17 mouse cellular contexts compared by ENCODE assay signal in the genomic region with DNA sequence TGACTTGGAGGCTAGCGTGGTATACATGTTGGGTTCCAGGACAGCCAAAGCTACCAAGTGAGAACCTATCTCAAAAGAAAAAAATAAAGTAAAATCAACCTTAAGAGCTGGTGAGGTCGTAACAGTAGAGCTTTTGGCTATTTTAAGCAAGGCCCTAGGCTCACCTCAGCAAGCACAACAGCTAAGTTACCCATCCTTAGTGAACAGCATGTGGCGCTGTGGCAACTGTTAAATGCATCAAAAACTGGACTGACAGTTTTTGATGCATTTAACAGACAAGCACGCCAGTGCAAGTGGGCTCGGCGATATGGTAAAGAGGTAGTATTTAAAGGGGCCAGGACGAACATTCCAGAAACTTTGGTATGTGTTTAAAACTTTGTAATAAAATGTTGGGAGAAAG. TPM values are rescaled to one million over a fixed set of nuclear protein-coding genes. Genes with fewer than 3 reads are reported as not detected.
DNase-seq lines count a peak whose midpoint lies in the region; ATAC-seq and TF ChIP-seq lines count a peak whose summit lies in the region.
"Had no signal": no experiment of that assay in that cellular context is flagged by ENCODE, and none has a peak within 500 bp of the region (broad histone marks: within the 10 kb centered on the region; RNA-seq: fewer than 3 reads in every experiment).

No protein-coding gene starts in this region.

- H3K27ac ChIP-seq in gastrocnemius, adult 2 months: peak overlapping the region; percentile 74
- H3K27ac ChIP-seq in liver, adult 2 months (replicated peaks; ENCODE audit: insufficient read depth, low read depth, low read length): 0 out of 2 replicates have a peak overlapping the region, but pooled peaks have one; percentile 1
- no peak overlapping the region for H3K27ac ChIP-seq in liver, embryonic 11.5 days (ENCODE audit: low read depth, low read length)
- H3K27ac ChIP-seq in limb, embryonic 13.5 days: peak overlapping the region; percentile 56; the same call in 1 of the 2 replicates
- H3K27ac ChIP-seq: forebrain, embryonic 12.5 days; hindbrain, embryonic 10.5 days; midbrain, embryonic 15.5 days had no signal

- intact Hi-C loops in gastrocnemius, adult 2 months (cut with DNase I): no loop called here
- intact Hi-C loops in left cerebral cortex, postnatal 10 days (cut with DNase I): no loop called here

- H3K9me3 ChIP-seq in liver, embryonic 11.5 days (ENCODE audit: control insufficient read depth, low read length): no peaks in the 10 kb centered on the region
- no peaks in the 10 kb centered on the region for H3K9me3 ChIP-seq in limb, embryonic 13.5 days
- H3K9me3 ChIP-seq: forebrain, embryonic 12.5 days; heart, embryonic 12.5 days; hindbrain, embryonic 10.5 days; midbrain, embryonic 15.5 days had no signal

- peak overlapping the region; percentile 7; the same call in 1 of the 2 replicates for H3K4me3 ChIP-seq in gastrocnemius, adult 2 months
- H3K4me3 ChIP-seq in liver, adult 2 months (ENCODE audit: insufficient read depth, low read depth, low read length): no peak overlapping the region
- H3K4me3 ChIP-seq in liver, embryonic 11.5 days (ENCODE audit: low read depth, low read length): no peak overlapping the region
- H3K4me3 ChIP-seq in limb, embryonic 13.5 days: no peak overlapping the region
- H3K4me3 ChIP-seq: forebrain, embryonic 12.5 days; heart, embryonic 12.5 days; hindbrain, embryonic 10.5 days; midbrain, embryonic 15.5 days had no signal

- H3K27me3 ChIP-seq in liver, adult 2 months (ENCODE audit: control insufficient read depth, insufficient read depth, low read length): no peaks in the 10 kb centered on the region
- H3K27me3 ChIP-seq in liver, embryonic 11.5 days (replicated peaks; ENCODE audit: control insufficient read depth, insufficient read depth, low read length): no peaks in the 10 kb centered on the region
- no peaks in the 10 kb centered on the region for H3K27me3 ChIP-seq in limb, embryonic 13.5 days
- H3K27me3 ChIP-seq: forebrain, embryonic 12.5 days; heart, embryonic 12.5 days; midbrain, embryonic 15.5 days had no signal

- peaks cover 56% of the 10 kb centered on the region for H3K79me2 ChIP-seq in liver, adult 2 months (ENCODE audit: control insufficient read depth, insufficient read depth, low read length)

- H3K4me1 ChIP-seq in liver, adult 2 months (ENCODE audit: control insufficient read depth, insufficient read depth, low read length): peaks cover 30% of the 10 kb centered on the region
- peaks cover 33% of the 10 kb centered on the region for H3K4me1 ChIP-seq in liver, embryonic 11.5 days (replicated peaks; ENCODE audit: control insufficient read depth, insufficient read depth, low read length)
- H3K4me1 ChIP-seq in limb, embryonic 13.5 days: peaks cover 59% of the 10 kb centered on the region

- no peak overlapping the region for H3K4me2 ChIP-seq in liver, embryonic 11.5 days
- H3K4me2 ChIP-seq in limb, embryonic 13.5 days (replicated peaks): peak overlapping the region; percentile 41
- H3K4me2 ChIP-seq: forebrain, embryonic 12.5 days; heart, embryonic 12.5 days; midbrain, embryonic 15.5 days had no signal

- peak; percentile 44 for TF ChIP-seq CTCF in gastrocnemius, adult 2 months (IDR thresholded peaks at IDR 0.05)
- TF ChIP-seq CTCF in liver, adult 2 months (IDR thresholded peaks at IDR 0.05; ENCODE audit: low read depth, low read length): no peak

- no peak for DNase-seq in gastrocnemius, adult 2 months
- DNase-seq in gastrocnemius, adult 8-10 months (ENCODE audit: low spot score in 2 of 2): no peak
- no peak for DNase-seq in liver, adult 2 months (ENCODE audit: extremely low read depth, low read depth, low spot score)
- no peak for DNase-seq in liver, embryonic 11.5 days (ENCODE audit: low spot score)
- no peak for DNase-seq in left cerebral cortex, postnatal 10 days (ENCODE audit: extremely low spot score in 1 of 2, low spot score in 2 of 2)
- DNase-seq in gastrocnemius, postnatal 25 days: no peak
- DNase-seq: adrenal gland, postnatal 25 days; cerebellum, adult 8-10 months; layer of hippocampus, postnatal 36 days; retina, postnatal 1 day had no signal

- no peak overlapping the region for H3K9ac ChIP-seq in liver, adult 2 months (ENCODE audit: low read depth, low read length)
- H3K9ac ChIP-seq in liver, embryonic 11.5 days (ENCODE audit: low read depth, low read length): no peak overlapping the region
- no peak overlapping the region for H3K9ac ChIP-seq in limb, embryonic 13.5 days
- H3K9ac ChIP-seq: forebrain, embryonic 12.5 days; heart, embryonic 12.5 days; midbrain, embryonic 15.5 days had no signal

- no peak for ATAC-seq in liver, embryonic 11.5 days (replicated peaks; ENCODE audit: low FRiP score)
- ATAC-seq in limb, embryonic 13.5 days (ENCODE audit: low FRiP score, low read depth): peak; percentile 24; the same call in 1 of the 2 replicates
- 0 out of 2 replicates have a peak, but pooled peaks have one; percentile 15 for ATAC-seq in megakaryocyte-erythroid progenitor cell, adult 5-6 weeks (replicated peaks; ENCODE audit: low FRiP score, low TSS enrichment, poor library complexity, severe bottlenecking)
- ATAC-seq: activated CD4-positive, CD25-positive, alpha-beta regulatory T cell, adult 4 months; midbrain, embryonic 15.5 days had no signal

- WGBS in liver, adult 2 months: 71% methylated on average over 7 of the region's 7 CpGs
- WGBS in liver, embryonic 11.5 days: 77% methylated on average over 7 of the region's 7 CpGs
- 42% methylated on average over 7 of the region's 7 CpGs for WGBS in limb, embryonic 13.5 days

- TF ChIP-seq POLR2A in liver, adult 2 months (IDR thresholded peaks at IDR 0.05; ENCODE audit: extremely low read depth, insufficient read depth, low read length): no peak

- no peaks in the 10 kb centered on the region for H3K36me3 ChIP-seq in liver, adult 2 months (ENCODE audit: control insufficient read depth, insufficient read depth, low read length)
- no peaks in the 10 kb centered on the region for H3K36me3 ChIP-seq in liver, embryonic 11.5 days (ENCODE audit: control insufficient read depth, insufficient read depth, low read length)
- no peaks in the 10 kb centered on the region; the same call in 1 of the 2 replicates for H3K36me3 ChIP-seq in limb, embryonic 13.5 days
- H3K36me3 ChIP-seq: forebrain, embryonic 12.5 days; heart, embryonic 12.5 days; hindbrain, embryonic 10.5 days; midbrain, embryonic 15.5 days had no signal

RNA-seq across cellular contexts. Expression of a gene that starts 5.2 kb away (rescaled TPM):
- total RNA-seq in gastrocnemius, adult 2 months (2021): 10 to 100 TPM; 35.3 to 37.0 TPM
- total RNA-seq in gastrocnemius, adult 8-10 months (2022): 10 to 100 TPM; 33.3 to 37.3 (median 35.2) TPM
- total RNA-seq in liver, adult 2 months (2014; rRNA removed): 25.1 and 38.6 TPM in 2 replicates
- polyA plus RNA-seq in liver, adult 2 months (2012; rRNA removed): 23.8 and 25.9 TPM in 2 replicates
- 57.1 and 59.5 TPM in 2 replicates for polyA plus RNA-seq in liver, embryonic 11.5 days (2014; fragmentation: Nextera tagmentation; extraction: Ambion mirVana)
- polyA plus RNA-seq in limb, embryonic 13.5 days (2015; fragmentation: Nextera tagmentation; extraction: Ambion mirVana): 108 and 114 TPM in 2 replicates
- 51.3 and 62.6 TPM in 2 replicates for total RNA-seq in megakaryocyte-erythroid progenitor cell, adult 5-6 weeks (2014; fragmentation: Nextera tagmentation)
- 42.5 and 48.4 TPM in 2 replicates for total RNA-seq in megakaryocyte-erythroid progenitor cell, adult 5-6 weeks (2017)
- 10 to 100 TPM; 75.1 to 75.9 TPM for total RNA-seq in left cerebral cortex, postnatal 10 days (2021)
- 10 to 100 TPM; 30.4 to 32.3 TPM for total RNA-seq in gastrocnemius, postnatal 25 days (2021)

RNA-seq across cellular contexts. Expression of a gene that starts 24.1 kb away (rescaled TPM):
- total RNA-seq in gastrocnemius, adult 2 months (2021): 10 to 100 TPM in 1 of 2 experiments, 1 to 10 TPM in 1; 9.3 to 10.1 TPM
- total RNA-seq in gastrocnemius, adult 8-10 months (2022): 10 to 100 TPM in 2 of 4 experiments, 1 to 10 TPM in 2; 8.0 to 12.5 (median 9.8) TPM
- 11.1 and 11.2 TPM in 2 replicates for total RNA-seq in liver, adult 2 months (2014; rRNA removed)
- polyA plus RNA-seq in liver, adult 2 months (2012; rRNA removed): 8.7 and 13.4 TPM in 2 replicates
- 102 and 103 TPM in 2 replicates for polyA plus RNA-seq in liver, embryonic 11.5 days (2014; fragmentation: Nextera tagmentation; extraction: Ambion mirVana)
- polyA plus RNA-seq in limb, embryonic 13.5 days (2015; fragmentation: Nextera tagmentation; extraction: Ambion mirVana): 54.3 and 54.6 TPM in 2 replicates
- total RNA-seq in megakaryocyte-erythroid progenitor cell, adult 5-6 weeks (2014; fragmentation: Nextera tagmentation): 95.3 and 95.8 TPM in 2 replicates
- total RNA-seq in megakaryocyte-erythroid progenitor cell, adult 5-6 weeks (2017): 164 and 178 TPM in 2 replicates
- total RNA-seq in left cerebral cortex, postnatal 10 days (2021): 10 to 100 TPM; 34.9 to 40.6 TPM
- 1 to 10 TPM; 5.5 to 6.8 TPM for total RNA-seq in gastrocnemius, postnatal 25 days (2021)
